Comparison of ENCODE assay signal across 15 mouse cellular contexts in genomic region chr1:164412906-164413305, GRCm38 (mm10).
"Had no signal": no experiment of that assay in that cellular context is flagged by ENCODE, and none has a peak within 500 bp of the region (broad histone marks: within the 10 kb centered on the region; RNA-seq: fewer than 3 reads in every experiment).

No protein-coding gene starts in this region.

- ATAC-seq: midbrain, embryonic 13.5 days had no signal

- H3K4me3 ChIP-seq: kidney, embryonic 15.5 days; layer of hippocampus, adult 2 months; liver, embryonic 13.5 days; midbrain, embryonic 13.5 days; neural tube, embryonic 12.5 days; neural tube, embryonic 15.5 days; stomach, embryonic 15.5 days had no signal

- DNase-seq: kidney, postnatal 14 days; layer of hippocampus, adult 9-11 months; liver, embryonic 13.5 days; lung, adult 2 months; lung, postnatal 14 days; right cerebral cortex, adult 18-20 months; right cerebral cortex, postnatal 14 days; right cerebral cortex, postnatal 4 days; spleen, adult 18-20 months had no signal

- H3K36me3 ChIP-seq: liver, embryonic 13.5 days; neural tube, embryonic 15.5 days; stomach, embryonic 15.5 days had no signal

- H3K27me3 ChIP-seq: kidney, embryonic 15.5 days; liver, embryonic 13.5 days; midbrain, embryonic 13.5 days; neural tube, embryonic 12.5 days; neural tube, embryonic 15.5 days; stomach, embryonic 15.5 days had no signal

- H3K4me1 ChIP-seq: kidney, embryonic 15.5 days; neural tube, embryonic 12.5 days; stomach, embryonic 15.5 days had no signal

- H3K4me2 ChIP-seq: kidney, embryonic 15.5 days; liver, embryonic 13.5 days; midbrain, embryonic 13.5 days; neural tube, embryonic 12.5 days; neural tube, embryonic 15.5 days; stomach, embryonic 15.5 days had no signal

- H3K9ac ChIP-seq: kidney, embryonic 15.5 days; liver, embryonic 13.5 days; midbrain, embryonic 13.5 days; neural tube, embryonic 12.5 days; neural tube, embryonic 15.5 days; stomach, embryonic 15.5 days had no signal

- H3K27ac ChIP-seq: kidney, embryonic 15.5 days; layer of hippocampus, adult 2 months; liver, embryonic 13.5 days; midbrain, embryonic 13.5 days; neural tube, embryonic 12.5 days; neural tube, embryonic 15.5 days; stomach, embryonic 15.5 days had no signal

- H3K9me3 ChIP-seq: kidney, embryonic 15.5 days; liver, embryonic 13.5 days; midbrain, embryonic 13.5 days; neural tube, embryonic 12.5 days; neural tube, embryonic 15.5 days; stomach, embryonic 15.5 days had no signal
